ENCODE assay signal across 27 mouse cellular contexts in the genomic region with DNA sequence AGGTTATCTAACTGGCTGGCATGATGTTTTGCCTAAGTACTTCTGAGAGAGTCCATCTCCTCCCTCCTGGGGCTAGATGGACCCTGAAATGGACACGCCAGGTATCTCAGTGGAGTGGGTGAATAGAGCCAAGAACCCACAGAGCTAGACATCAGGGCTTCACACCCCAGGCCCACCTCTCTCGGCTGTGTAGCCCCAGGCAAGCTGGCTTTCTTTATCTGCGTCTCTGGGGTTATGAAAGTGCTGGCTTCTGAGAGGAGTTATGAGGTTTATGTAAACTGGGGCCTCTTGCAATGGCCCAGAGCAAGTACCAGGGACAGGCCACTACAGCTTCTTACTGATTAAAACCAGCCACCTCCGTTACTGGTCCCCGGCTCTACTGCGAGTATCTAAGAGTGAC. TPM values are rescaled to one million over a fixed set of nuclear protein-coding genes. Genes with fewer than 3 reads are reported as not detected.
DNase-seq lines count a peak whose midpoint lies in the region; ATAC-seq and TF ChIP-seq lines count a peak whose summit lies in the region.
"Had no signal": no experiment of that assay in that cellular context is flagged by ENCODE, and none has a peak within 500 bp of the region (broad histone marks: within the 10 kb centered on the region; RNA-seq: fewer than 3 reads in every experiment).

No protein-coding gene starts in this region.

- H3K27ac ChIP-seq in heart, adult 2 months, result peak overlapping the region; percentile 93
- peak overlapping the region; percentile 92; the same call in 1 of the 2 replicates for H3K27ac ChIP-seq in liver, embryonic 13.5 days
- no peak overlapping the region for H3K27ac ChIP-seq in limb, embryonic 14.5 days (replicated peaks; ENCODE audit: low read depth, low read length)
- no peak overlapping the region for H3K27ac ChIP-seq in forebrain, embryonic 12.5 days
- H3K27ac ChIP-seq: forebrain, embryonic 10.5 days; hindbrain, embryonic 15.5 days; intestine, embryonic 15.5 days; midbrain, embryonic 12.5 days; neural tube, embryonic 12.5 days had no signal

- no peaks in the 10 kb centered on the region for H3K79me2 ChIP-seq in heart, adult 2 months (replicated peaks; ENCODE audit: control insufficient read depth, insufficient read depth, low read length)

- no peak for TF ChIP-seq POLR2A in heart, adult 2 months (IDR thresholded peaks at IDR 0.05; ENCODE audit: insufficient read depth, low read depth, low read length)
- no peak for TF ChIP-seq POLR2A in limb, embryonic 14.5 days (IDR thresholded peaks at IDR 0.05; ENCODE audit: borderline replicate concordance, extremely low read depth, insufficient read depth, insufficient read length)

- no peak for TF ChIP-seq CTCF in heart, adult 2 months (IDR thresholded peaks at IDR 0.05)

- TF ChIP-seq EP300 in heart, adult 2 months (IDR thresholded peaks at IDR 0.05; ENCODE audit: insufficient read depth, low read depth, low read length), result no peak

- peaks cover 12% of the 10 kb centered on the region; the same call in 1 of the 2 replicates for H3K4me1 ChIP-seq in heart, adult 2 months (ENCODE audit: control insufficient read depth, insufficient read depth, low read length)
- H3K4me1 ChIP-seq in liver, embryonic 13.5 days (replicated peaks), result peaks cover 82% of the 10 kb centered on the region
- H3K4me1 ChIP-seq in limb, embryonic 14.5 days (ENCODE audit: control insufficient read depth, insufficient read depth, low read length), result peaks cover 37% of the 10 kb centered on the region
- H3K4me1 ChIP-seq in forebrain, embryonic 12.5 days, result 0 out of 2 replicates have a peak, but pooled peaks cover 5% of the 10 kb centered on the region

- H3K4me3 ChIP-seq in heart, adult 2 months, result no peak overlapping the region
- no peak overlapping the region for H3K4me3 ChIP-seq in liver, embryonic 13.5 days (replicated peaks)
- H3K4me3 ChIP-seq in limb, embryonic 14.5 days (replicated peaks; ENCODE audit: low read length), result no peak overlapping the region
- H3K4me3 ChIP-seq in forebrain, embryonic 12.5 days (replicated peaks), result no peak overlapping the region
- H3K4me3 ChIP-seq: forebrain, embryonic 10.5 days; heart, embryonic 12.5 days; hindbrain, embryonic 15.5 days; intestine, embryonic 15.5 days; midbrain, embryonic 12.5 days; neural tube, embryonic 12.5 days had no signal

- no peak for DNase-seq in heart, adult 2 months
- DNase-seq in heart, adult 18-20 months, result no peak
- no peak for DNase-seq in liver, embryonic 13.5 days
- no peak for DNase-seq in liver
- DNase-seq in limb, embryonic 14.5 days (ENCODE audit: low spot score), result no peak
- DNase-seq: adrenal gland, adult 2 months; B cell, adult 2 months; embryo, embryonic 11 days; forebrain, postnatal 0 days; kidney, adult 8-10 months; kidney, postnatal 10 days; lung, adult 2 months; lung, postnatal 14 days; right cerebral cortex, postnatal 14 days; thymus, postnatal 36 days had no signal

- intact Hi-C loops in heart, adult 2 months (cut with DNase I), result no loop called here

- no peak for ATAC-seq in liver, embryonic 13.5 days (ENCODE audit: low read depth)
- no peak for ATAC-seq in limb, embryonic 14.5 days (ENCODE audit: low FRiP score, low read depth)
- no peak for ATAC-seq in forebrain, embryonic 12.5 days (ENCODE audit: low FRiP score)
- no peak for ATAC-seq in monocyte, adult 5-6 weeks (replicated peaks; ENCODE audit: insufficient number of reproducible peaks, low FRiP score, low TSS enrichment, poor library complexity, severe bottlenecking)
- ATAC-seq: intestine, embryonic 15.5 days had no signal

- no peaks in the 10 kb centered on the region for H3K27me3 ChIP-seq in heart, adult 2 months (ENCODE audit: control insufficient read depth, insufficient read depth, low read length)
- H3K27me3 ChIP-seq in liver, embryonic 13.5 days, result no peaks in the 10 kb centered on the region
- no peaks in the 10 kb centered on the region for H3K27me3 ChIP-seq in limb, embryonic 14.5 days (ENCODE audit: control insufficient read depth, insufficient read depth, low read length)
- H3K27me3 ChIP-seq in forebrain, embryonic 12.5 days, result peaks cover 3% of the 10 kb centered on the region; the same call in 1 of the 2 replicates
- H3K27me3 ChIP-seq: CH12.LX; hindbrain, embryonic 15.5 days; intestine, embryonic 15.5 days; neural tube, embryonic 12.5 days; Patski had no signal

- WGBS in heart, adult 2 months, result 54% methylated on average over 6 of the region's 6 CpGs
- WGBS in liver, embryonic 13.5 days (ENCODE audit: insufficient replicate concordance), result 67% methylated on average over 6 of the region's 6 CpGs
- 22% methylated on average over 6 of the region's 6 CpGs for WGBS in limb, embryonic 14.5 days
- WGBS in forebrain, embryonic 12.5 days, result 81% methylated on average over 6 of the region's 6 CpGs

- H3K9me3 ChIP-seq in liver, embryonic 13.5 days (replicated peaks), result no peaks in the 10 kb centered on the region
- no peaks in the 10 kb centered on the region for H3K9me3 ChIP-seq in limb, embryonic 14.5 days (ENCODE audit: control insufficient read depth, low read length)
- no peaks in the 10 kb centered on the region for H3K9me3 ChIP-seq in forebrain, embryonic 12.5 days
- H3K9me3 ChIP-seq: forebrain, embryonic 10.5 days; heart, embryonic 12.5 days; hindbrain, embryonic 15.5 days; intestine, embryonic 15.5 days; midbrain, embryonic 12.5 days; neural tube, embryonic 12.5 days had no signal

- H3K4me2 ChIP-seq in liver, embryonic 13.5 days, result no peak overlapping the region
- H3K4me2 ChIP-seq in limb, embryonic 14.5 days (replicated peaks; ENCODE audit: low read depth, low read length, severe bottlenecking), result no peak overlapping the region
- H3K4me2 ChIP-seq in forebrain, embryonic 12.5 days, result no peak overlapping the region
- H3K4me2 ChIP-seq: heart, embryonic 12.5 days; hindbrain, embryonic 15.5 days; intestine, embryonic 15.5 days; midbrain, embryonic 12.5 days; neural tube, embryonic 12.5 days had no signal

- no peaks in the 10 kb centered on the region for H3K36me3 ChIP-seq in heart, adult 2 months (ENCODE audit: control insufficient read depth, insufficient read depth, low read length)
- no peaks in the 10 kb centered on the region for H3K36me3 ChIP-seq in liver, embryonic 13.5 days
- no peaks in the 10 kb centered on the region for H3K36me3 ChIP-seq in limb, embryonic 14.5 days (ENCODE audit: control insufficient read depth, insufficient read depth, low read length)
- H3K36me3 ChIP-seq in forebrain, embryonic 12.5 days (replicated peaks), result no peaks in the 10 kb centered on the region
- H3K36me3 ChIP-seq: forebrain, embryonic 10.5 days; G1E; heart, embryonic 12.5 days; hindbrain, embryonic 15.5 days; intestine, embryonic 15.5 days; midbrain, embryonic 12.5 days; neural tube, embryonic 12.5 days had no signal

- no peak overlapping the region for H3K9ac ChIP-seq in heart, adult 2 months (ENCODE audit: low read depth, low read length)
- H3K9ac ChIP-seq in liver, embryonic 13.5 days, result no peak overlapping the region
- H3K9ac ChIP-seq in limb, embryonic 14.5 days (ENCODE audit: low read depth, low read length, severe bottlenecking), result 0 out of 2 replicates have a peak overlapping the region, but pooled peaks have one; percentile 13
- no peak overlapping the region for H3K9ac ChIP-seq in forebrain, embryonic 12.5 days
- H3K9ac ChIP-seq: forebrain, postnatal 0 days; heart, embryonic 12.5 days; hindbrain, embryonic 15.5 days; intestine, embryonic 15.5 days; midbrain, embryonic 12.5 days; neural tube, embryonic 12.5 days had no signal

RNA-seq across cellular contexts. Expression of a gene that starts 12.7 kb away (rescaled TPM):
- total RNA-seq in heart, adult 2 months (2021), result 1 to 10 TPM; 4.1 to 5.6 TPM
- polyA plus RNA-seq in heart, adult 2 months (2012; rRNA removed), result 8.2 and 10.1 TPM in 2 replicates
- total RNA-seq in heart, adult 18-20 months (2021), result 1 to 10 TPM; 4.3 to 8.0 TPM
- 0.06 TPM in 1 of 2 replicates, not detected in the other for polyA plus RNA-seq in liver, embryonic 13.5 days (2015; fragmentation: Nextera tagmentation; extraction: Ambion mirVana)
- polyA plus RNA-seq in limb, embryonic 14.5 days (2012; rRNA removed), result 0.47 and 0.55 TPM in 2 replicates
- polyA plus RNA-seq in limb, embryonic 14.5 days (2014; fragmentation: Nextera tagmentation; extraction: Ambion mirVana), result 0.46 and 0.76 TPM in 2 replicates
- 0.13 TPM in 1 of 2 replicates, not detected in the other for polyA plus RNA-seq in forebrain, embryonic 12.5 days (2016; fragmentation: Nextera tagmentation; extraction: Ambion mirVana)
- 5.4 to 8.6 TPM (median 7.0 TPM) in 3 replicates for total RNA-seq in monocyte, adult 5-6 weeks (2017)
- total RNA-seq: forebrain, postnatal 0 days; liver, adult 2 months had no signal
- polyA plus RNA-seq: G1E; liver, adult 2 months had no signal

RNA-seq across cellular contexts. Expression of a gene that starts 21.2 kb away (rescaled TPM):
- 100 to 1,000 TPM; 296 to 343 TPM for total RNA-seq in heart, adult 2 months (2021)
- polyA plus RNA-seq in heart, adult 2 months (2012; rRNA removed), result 288 and 395 TPM in 2 replicates
- total RNA-seq in heart, adult 18-20 months (2021), result 100 to 1,000 TPM; 307 to 322 TPM
- polyA plus RNA-seq in liver, embryonic 13.5 days (2015; fragmentation: Nextera tagmentation; extraction: Ambion mirVana), result 211 and 216 TPM in 2 replicates
- polyA plus RNA-seq in limb, embryonic 14.5 days (2012; rRNA removed), result 233 and 255 TPM in 2 replicates
- 308 and 343 TPM in 2 replicates for polyA plus RNA-seq in limb, embryonic 14.5 days (2014; fragmentation: Nextera tagmentation; extraction: Ambion mirVana)
- polyA plus RNA-seq in forebrain, embryonic 12.5 days (2016; fragmentation: Nextera tagmentation; extraction: Ambion mirVana), result 274 and 306 TPM in 2 replicates
- total RNA-seq in monocyte, adult 5-6 weeks (2017), result 79.3 to 105 TPM (median 82.5 TPM) in 3 replicates

RNA-seq across cellular contexts. Expression of a gene that starts 49.4 kb away (rescaled TPM):
- total RNA-seq in heart, adult 2 months (2021), result 10 to 100 TPM; 30.0 to 31.4 TPM
- 38.3 and 39.5 TPM in 2 replicates for polyA plus RNA-seq in heart, adult 2 months (2012; rRNA removed)
- total RNA-seq in heart, adult 18-20 months (2021), result 10 to 100 TPM; 28.0 to 30.5 TPM
- polyA plus RNA-seq in liver, embryonic 13.5 days (2015; fragmentation: Nextera tagmentation; extraction: Ambion mirVana), result 3.0 and 4.6 TPM in 2 replicates
- polyA plus RNA-seq in limb, embryonic 14.5 days (2012; rRNA removed), result 93.5 and 126 TPM in 2 replicates
- polyA plus RNA-seq in limb, embryonic 14.5 days (2014; fragmentation: Nextera tagmentation; extraction: Ambion mirVana), result 20.0 and 21.2 TPM in 2 replicates
- 30.6 and 30.8 TPM in 2 replicates for polyA plus RNA-seq in forebrain, embryonic 12.5 days (2016; fragmentation: Nextera tagmentation; extraction: Ambion mirVana)
- total RNA-seq in monocyte, adult 5-6 weeks (2017), result 54.3 to 81.1 TPM (median 78.5 TPM) in 3 replicates

Comparison
In these comparisons a context has a peak if more than half of its experiments do, and no peak if none do; other contexts are left out.
1. H3K27ac ChIP-seq: peak in heart, adult 2 months (single experiment) and liver, embryonic 13.5 days (single experiment); none in limb, embryonic 14.5 days (single experiment) and forebrain, embryonic 12.5 days (single experiment).